Mouse (Mus musculus) heart, adult 2 months (tissue): ENCODE measurements around the gene Hba-x. TPM values are rescaled to one million over a fixed set of nuclear protein-coding genes. Genes with fewer than 3 reads are reported as not detected.
"Not testable (repeated sequence)": the region's sequence is repeated elsewhere in the genome, so short reads cannot be mapped to it uniquely, and the experiment has no call there.

Experiments
- DNase-seq, 2 experiments: peaks; one replicate each; pipeline ENCODE4 v3.0.0; 2021
- H3K27ac ChIP-seq: fragments of 200-600 bp; 2 replicates; pipeline ENCODE4 v1.8.1; 2022
- H3K27me3 ChIP-seq: fragments of 200-500 bp; 2 replicates; pipeline ENCODE4 v1.6.1; 2012; ENCODE audit warnings: mild to moderate bottlenecking, low read length, inconsistent platforms, mixed read lengths; ENCODE audit not compliant: control insufficient read depth, insufficient read depth
- H3K36me3 ChIP-seq: fragments of 200-500 bp; 2 replicates; pipeline ENCODE4 v1.6.1; 2012; ENCODE audit warnings: low read length, inconsistent platforms; ENCODE audit not compliant: control insufficient read depth, insufficient read depth
- H3K4me1 ChIP-seq: fragments of 200-500 bp; 2 replicates; pipeline ENCODE4 v1.6.1; 2011; ENCODE audit warnings: low read length; ENCODE audit not compliant: control insufficient read depth, insufficient read depth
- H3K4me3 ChIP-seq: fragments of 200-600 bp; 2 replicates; pipeline ENCODE4 v1.8.1; 2022
- H3K79me2 ChIP-seq: fragments of 200-500 bp; replicated peaks from 2 replicates; pipeline ENCODE4 v1.6.1; 2012; ENCODE audit warnings: mild to moderate bottlenecking, inconsistent platforms, low read length, moderate library complexity, mixed read lengths; ENCODE audit not compliant: control insufficient read depth, insufficient read depth
- H3K9ac ChIP-seq: fragments of 200-500 bp; 2 replicates; pipeline ENCODE4 v1.6.1; 2012; ENCODE audit warnings: low read depth, mild to moderate bottlenecking, control low read depth, inconsistent platforms, low read length, mixed read lengths
- CTCF ChIP-seq: fragments of 200-600 bp; IDR thresholded peaks from 2 replicates; pipeline ENCODE4 v1.8.1; 2022; ENCODE audit warnings: antibody characterized with exemption, mild to moderate bottlenecking, moderate library complexity
- EP300 ChIP-seq: fragments of 200-500 bp; IDR thresholded peaks from 2 replicates; pipeline ENCODE4 v1.6.1; 2011; ENCODE audit warnings: low read depth, low read length, control low read depth; ENCODE audit not compliant: insufficient read depth
- POLR2A ChIP-seq: fragments of 200-500 bp; IDR thresholded peaks from 2 replicates; pipeline ENCODE4 v1.6.1; 2011; ENCODE audit warnings: mild to moderate bottlenecking, low read depth, low read length, control low read depth; ENCODE audit not compliant: insufficient read depth
- WGBS: fragments of 180-500 bp; shearing (Covaris S2); methylation state at CpG from one replicate; pipeline ENCODE4 v1.1.7; 2018; 5-methylcytosine and 5-hydroxymethylcytosine counted together
- intact Hi-C: fragments of 180-260 bp; cut with DNase I; formaldehyde crosslinking; loops from one replicate; pipeline ENCODE4 v1.15.1; 2025
- polyA plus RNA-seq: library from polyadenylated mRNA; depleted of rRNA; stranded (reverse); fragments of >200 nt; gene quantifications from 2 replicates; pipeline ENCODE4 v1.2.3, GENCODE M21; 2012
- total RNA-seq, 2 experiments: library from RNA; stranded (reverse); gene quantifications; 2 replicates each; pipeline ENCODE4 v1.2.3; 2021

Gene Hba-x
- total and polyA plus RNA-seq, 3 experiments, result not detected

GRCm38 (mm10) chr11:32268952-32269351 is 7.2 kb upstream of the Hba-x start:
- TF ChIP-seq CTCF (no peak), POLR2A (no peak), EP300 (no peak)
- no peak for DNase-seq
- Histone ChIP-seq H3K79me2 (peaks cover 6% of the 10 kb centered on the region), H3K4me3 (no peak overlapping the region), H3K27ac (no peak overlapping the region), H3K4me1 (peaks cover 3% of the 10 kb centered on the region), H3K36me3 (peaks cover 3% of the 10 kb centered on the region; the same call in 1 of the 2 replicates), H3K27me3 (no peaks in the 10 kb centered on the region), H3K9ac (no peak overlapping the region)
- 68% methylated on average over 5 of the region's 5 CpGs for WGBS
- intact Hi-C loops, result loop anchor here (5.0 kb wide), 1 partner anchor 47 kb away; the partner anchor contains the start of gene Rhbdf1

GRCm38 (mm10) chr11:32271178-32271577 is 5.0 kb upstream of the Hba-x start:
- H3K27ac ChIP-seq, result no peak overlapping the region
- 0 out of 2 replicates have a peak, but pooled peaks cover 1% of the 10 kb centered on the region for H3K79me2 ChIP-seq
- H3K27me3 ChIP-seq, result no peaks in the 10 kb centered on the region
- no peak overlapping the region for H3K9ac ChIP-seq
- DNase-seq, result no peak
- 26% methylated on average over 4 of the region's 4 CpGs for WGBS
- peaks cover 1% of the 10 kb centered on the region for H3K4me1 ChIP-seq
- TF ChIP-seq POLR2A, result no peak
- TF ChIP-seq EP300, result no peak
- TF ChIP-seq CTCF, result no peak
- H3K36me3 ChIP-seq, result peaks cover 3% of the 10 kb centered on the region; the same call in 1 of the 2 replicates
- H3K4me3 ChIP-seq, result no peak overlapping the region
- intact Hi-C loops, result no loop called here

DNA sequence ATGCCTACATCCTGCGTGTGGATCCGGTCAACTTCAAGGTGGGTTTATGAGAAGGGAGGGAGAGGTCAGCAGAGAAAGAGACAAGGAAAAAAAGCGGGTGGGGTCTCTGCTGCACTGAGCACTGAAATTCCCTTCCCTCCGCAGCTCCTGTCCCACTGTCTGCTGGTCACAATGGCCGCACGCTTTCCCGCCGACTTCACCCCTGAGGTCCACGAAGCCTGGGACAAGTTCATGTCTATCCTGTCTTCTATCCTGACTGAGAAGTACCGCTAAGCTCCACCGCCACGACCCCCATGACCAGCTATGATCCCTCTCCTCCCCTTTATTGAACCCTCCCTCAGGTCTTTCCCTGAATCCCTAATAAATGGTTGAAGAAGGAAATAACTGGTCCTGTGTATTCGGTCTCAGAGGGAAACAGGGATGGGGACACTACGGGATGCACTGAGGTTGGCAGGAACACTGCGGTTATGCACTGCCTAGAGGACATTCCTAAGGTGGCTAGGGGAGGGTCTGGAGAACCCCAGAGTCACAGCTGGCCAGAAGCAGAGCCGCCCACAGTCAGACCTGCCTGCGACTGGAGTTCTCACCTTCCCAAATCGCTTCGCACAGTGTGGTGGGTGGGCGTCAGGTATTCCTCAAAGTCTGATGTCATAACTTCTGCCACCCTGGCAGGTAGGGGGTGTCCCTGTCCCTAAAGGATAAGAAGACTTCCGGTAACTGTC is 1.7 kb downstream of the Hba-x start:
- intact Hi-C loops, result no loop called here
- Histone ChIP-seq H3K4me3 (no peak overlapping the region), H3K4me1 (no peaks in the 10 kb centered on the region), H3K9ac (no peak overlapping the region), H3K36me3 (no peaks in the 10 kb centered on the region), H3K79me2 (no peaks in the 10 kb centered on the region), H3K27ac (no peak overlapping the region), H3K27me3 (peaks cover 6% of the 10 kb centered on the region)
- DNase-seq, result no peak
- TF ChIP-seq POLR2A (no peak), CTCF (no peak)
- WGBS, result 59% methylated on average over 21 of the region's 21 CpGs

DNA sequence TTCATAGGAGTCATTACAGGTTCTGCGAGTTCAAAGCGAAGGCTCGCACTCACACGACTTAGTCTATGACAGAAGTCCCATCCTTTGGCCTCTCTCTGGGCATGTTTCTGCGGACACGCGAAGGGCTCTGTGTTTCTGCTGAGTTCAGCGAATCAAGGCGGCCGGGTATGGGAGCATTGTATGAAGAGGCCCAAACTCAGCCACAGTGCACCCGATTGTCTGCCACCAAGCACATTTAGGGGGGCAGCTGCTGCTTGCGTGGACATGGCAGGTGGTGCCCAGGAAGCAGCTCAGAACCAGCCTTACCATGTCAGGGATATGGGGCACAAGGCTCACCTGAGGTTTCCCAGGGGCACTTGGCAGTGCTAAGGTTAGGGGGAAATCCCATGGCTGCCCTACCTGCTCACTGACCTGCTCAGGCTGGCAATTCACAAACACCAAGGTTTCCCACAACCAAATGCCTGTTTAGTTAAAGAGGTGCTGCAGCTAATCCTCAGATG is 2.3 kb downstream of the Hba-x start:
- whole genome bisulfite sequencing, result 77% methylated on average over 12 of the region's 12 CpGs
- peaks cover 6% of the 10 kb centered on the region for H3K27me3 ChIP-seq
- H3K79me2 ChIP-seq, result no peaks in the 10 kb centered on the region
- no peaks in the 10 kb centered on the region for H3K36me3 ChIP-seq
- DNase-seq, result no peak
- H3K4me1 ChIP-seq, result no peaks in the 10 kb centered on the region
- no peak overlapping the region for H3K4me3 ChIP-seq
- H3K27ac ChIP-seq, result no peak overlapping the region
- intact Hi-C loops, result no loop called here
- TF ChIP-seq EP300, result no peak
- no peak for TF ChIP-seq CTCF
- no peak for TF ChIP-seq POLR2A
- H3K9ac ChIP-seq, result no peak overlapping the region

- no peak overlapping the region for H3K9ac ChIP-seq
- 74% methylated on average over 2 of the region's 2 CpGs for WGBS
- intact Hi-C loops, result no loop called here
Observed at GRCm38 (mm10) chr11:32280646-32281045, 4.4 kb downstream of the Hba-x start.

GRCm38 (mm10) chr11:32281416-32282144 is 5.4 kb downstream of the Hba-x start:
- 69% methylated on average over 1 of the region's 1 CpGs for WGBS
- Histone ChIP-seq H3K27ac (no peak overlapping the region), H3K9ac (no peak overlapping the region)

More at GRCm38 (mm10) chr11:32280646-32281045, 4.4 kb downstream of the Hba-x start:
- H3K27me3 ChIP-seq, result peaks cover 6% of the 10 kb centered on the region
- no peak overlapping the region for H3K4me3 ChIP-seq
- DNase-seq, result no peak
- H3K27ac ChIP-seq, result no peak overlapping the region
- no peaks in the 10 kb centered on the region for H3K79me2 ChIP-seq
- no peaks in the 10 kb centered on the region for H3K36me3 ChIP-seq
- no peaks in the 10 kb centered on the region for H3K4me1 ChIP-seq
- TF ChIP-seq CTCF (no peak), POLR2A (no peak), EP300 (no peak)

DNA sequence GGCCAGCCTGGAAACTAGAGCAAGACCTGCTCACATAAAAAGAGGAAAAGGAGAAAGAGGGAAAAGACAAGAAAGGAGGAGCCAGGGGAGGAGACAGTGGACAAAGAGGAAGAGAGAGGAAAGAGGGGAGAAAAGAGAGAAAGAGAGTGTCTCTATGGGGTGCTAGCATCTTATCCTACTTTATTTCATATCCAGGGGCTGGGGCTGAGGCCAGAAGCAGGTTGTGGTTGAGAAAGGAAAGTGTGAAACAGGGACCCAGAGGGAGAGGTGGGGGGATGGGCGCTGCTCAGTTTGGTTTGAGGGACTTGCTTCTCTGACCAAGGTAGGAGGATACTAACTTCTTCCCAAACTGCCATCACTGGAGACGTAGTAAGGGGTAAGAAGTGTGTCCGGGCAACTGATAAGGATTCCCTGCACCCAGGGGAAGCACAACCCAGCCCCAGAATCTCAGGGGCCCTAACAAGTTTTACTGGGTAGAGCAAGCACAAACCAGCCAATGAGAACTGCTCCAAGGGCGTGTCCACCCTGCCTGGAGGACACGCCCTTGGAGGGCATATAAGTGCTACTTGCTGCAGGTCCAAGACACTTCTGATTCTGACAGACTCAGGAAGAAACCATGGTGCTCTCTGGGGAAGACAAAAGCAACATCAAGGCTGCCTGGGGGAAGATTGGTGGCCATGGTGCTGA is 7.0 kb downstream of the Hba-x start, which contains the start of gene Hba-a1:
Gene Hba-a1 (plus strand): TSS at position 421 of the 687 bp plus-strand sequence.
- H3K4me3 ChIP-seq, H3K27ac ChIP-seq, H3K4me1 ChIP-seq, H3K27me3 ChIP-seq, H3K36me3 ChIP-seq, H3K79me2 ChIP-seq, intact Hi-C loops, DNase-seq, H3K9ac ChIP-seq: not testable (repeated sequence)
- WGBS, result 88% methylated on average over 1 of the region's 5 CpGs

More at GRCm38 (mm10) chr11:32281416-32282144, 5.4 kb downstream of the Hba-x start:
- H3K36me3 ChIP-seq, result no peaks in the 10 kb centered on the region
- H3K4me1 ChIP-seq, result no peaks in the 10 kb centered on the region
- no peak overlapping the region for H3K4me3 ChIP-seq
- TF ChIP-seq EP300, result no peak
- TF ChIP-seq CTCF, result no peak
- no peak for TF ChIP-seq POLR2A
- H3K27me3 ChIP-seq, result peaks cover 5% of the 10 kb centered on the region
- no peaks in the 10 kb centered on the region for H3K79me2 ChIP-seq
- intact Hi-C loops, result no loop called here
- no peak for DNase-seq

DNA sequence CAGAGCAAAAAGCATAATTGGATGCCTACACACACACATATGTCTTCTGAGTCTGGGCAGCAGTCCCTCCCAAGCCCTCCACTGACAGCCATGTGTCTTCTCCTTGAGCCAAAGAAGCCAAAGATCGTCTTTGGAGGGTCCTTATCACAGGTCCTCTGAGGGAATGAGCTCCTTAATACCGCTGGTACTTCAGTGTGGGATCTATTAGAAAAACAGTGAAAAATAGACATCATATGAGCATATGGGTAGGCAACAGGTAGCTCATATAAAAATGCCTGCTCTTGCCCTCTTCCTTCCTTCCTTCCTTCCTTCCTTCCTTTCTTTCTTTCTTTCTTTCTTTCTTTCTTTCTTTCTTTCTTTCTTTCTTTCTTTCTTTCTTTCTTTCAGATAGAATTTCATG is 8.4 kb downstream of the Hba-x start:
- H3K4me3 ChIP-seq, intact Hi-C loops, H3K36me3 ChIP-seq, H3K79me2 ChIP-seq, H3K27ac ChIP-seq, H3K27me3 ChIP-seq, DNase-seq, H3K9ac ChIP-seq, H3K4me1 ChIP-seq: not testable (repeated sequence)
- 29% methylated on average over 2 of the region's 2 CpGs for WGBS
